Mouse (Mus musculus) spleen, adult 2 months (tissue): ENCODE results near the gene Podxl.
"Not testable (repeated sequence)": the region's sequence is repeated elsewhere in the genome, so short reads cannot be mapped to it uniquely, and the experiment has no call there.

Source experiments
- CTCF ChIP-seq: fragments of 200-500 bp; IDR thresholded peaks from 2 replicates; pipeline ENCODE4 v1.5.1; 2011; ENCODE audit warnings: mild to moderate bottlenecking, inconsistent platforms; ENCODE audit not compliant: insufficient read depth, insufficient read length, insufficient replicate concordance; ENCODE audit errors: extremely low read depth
- POLR2A ChIP-seq: fragments of 200-500 bp; IDR thresholded peaks from 2 replicates; pipeline ENCODE4 v1.6.1; 2011; ENCODE audit warnings: low read depth, low read length, inconsistent platforms

DNA sequence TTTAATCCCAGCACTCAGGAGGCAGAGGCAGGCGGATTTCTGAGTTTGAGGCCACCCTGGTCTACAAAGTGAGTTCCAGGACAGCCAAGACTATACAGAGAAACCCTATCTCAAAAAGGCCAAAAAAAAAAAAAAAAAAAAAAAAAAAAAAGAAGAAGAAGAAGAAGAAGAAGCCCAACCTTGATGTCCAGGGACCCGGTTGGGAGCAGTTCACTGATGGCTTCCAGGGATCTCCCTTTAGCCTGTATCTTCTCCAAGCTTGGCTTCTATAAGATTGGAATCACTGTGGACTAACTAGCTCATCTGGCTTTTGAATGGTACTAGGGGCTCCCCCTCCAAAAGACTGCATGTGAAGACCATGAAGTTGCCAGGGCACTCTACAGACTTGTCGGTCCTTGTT lies 1.8 kb downstream of the Podxl start:
- not testable (repeated sequence) for TF ChIP-seq POLR2A, CTCF
